Mouse (Mus musculus): ENCODE data around the gene Olfr638.

Gene Olfr638

GRCm38 (mm10) chr7:104026978-104027377, 28.4 kb downstream of the Olfr638 start:
- Histone ChIP-seq H3K36me3 (ENCODE audit: insufficient read depth, low read length) (no peaks in the 10 kb centered on the region), H3K9me3 (ENCODE audit: low read length) (no peaks in the 10 kb centered on the region)
- TF ChIP-seq CTCF (conservative IDR thresholded peaks at IDR 0.05; ENCODE audit: low read length) (no peak), NANOG (IDR thresholded peaks at IDR 0.05; ENCODE audit: borderline replicate concordance, low read length) (no peak), POU5F1 (IDR thresholded peaks at IDR 0.05; ENCODE audit: borderline replicate concordance, low read length) (no peak)

GRCm38 (mm10) chr7:104035145-104035544, 36.6 kb downstream of the Olfr638 start, which contains the start of gene Olfr641:
Gene Olfr641, plus strand, starts transcription at chr7:104035445.
- Histone ChIP-seq H3K36me3 (ENCODE audit: insufficient read depth, low read length) (no peaks in the 10 kb centered on the region), H3K27me3 (ENCODE audit: insufficient read depth, low read length) (0 out of 2 replicates have a peak, but pooled peaks cover 3% of the 10 kb centered on the region), H3K4me3 (replicated peaks; ENCODE audit: low read length) (no peak within 1 kb of the TSS; the same call in 1 of the 2 replicates), H3K9me3 (ENCODE audit: low read length) (peaks cover 5% of the 10 kb centered on the region), H3K4me1 (replicated peaks; ENCODE audit: low read depth, low read length) (no peaks in the 10 kb centered on the region)
- TF ChIP-seq POU5F1 (IDR thresholded peaks at IDR 0.05; ENCODE audit: borderline replicate concordance, low read length) (no peak), NANOG (IDR thresholded peaks at IDR 0.05; ENCODE audit: borderline replicate concordance, low read length) (no peak), CTCF (conservative IDR thresholded peaks at IDR 0.05; ENCODE audit: low read length) (no peak)

More at GRCm38 (mm10) chr7:104026978-104027377, 28.4 kb downstream of the Olfr638 start:
- H3K27me3 ChIP-seq (ENCODE audit: insufficient read depth, low read length) = no peaks in the 10 kb centered on the region
- H3K4me3 ChIP-seq (replicated peaks; ENCODE audit: low read length) = no peak overlapping the region
- no peaks in the 10 kb centered on the region for H3K4me1 ChIP-seq (replicated peaks; ENCODE audit: low read depth, low read length)

DNA sequence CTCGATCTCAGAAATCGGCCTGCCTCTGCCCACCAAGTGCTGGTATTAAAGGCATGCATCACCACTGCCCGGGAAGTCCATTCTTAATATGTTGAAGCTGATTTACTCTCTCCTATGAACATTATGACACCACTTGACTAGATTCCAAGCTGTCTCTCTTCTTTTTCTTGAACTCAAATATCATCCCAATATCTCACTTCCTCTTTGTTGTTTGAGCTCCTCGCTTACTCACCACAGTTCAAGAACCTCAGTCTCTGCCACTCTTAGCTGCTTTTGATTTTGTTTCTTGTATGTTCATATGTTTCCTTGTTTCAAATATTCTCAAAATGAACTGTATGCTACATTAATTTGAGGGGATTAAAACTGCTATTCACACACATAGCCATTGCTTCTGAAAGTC, 52.2 kb downstream of the Olfr638 start:
- Histone ChIP-seq H3K27me3 (ENCODE audit: insufficient read depth, low read length) (no peaks in the 10 kb centered on the region), H3K4me1 (replicated peaks; ENCODE audit: low read depth, low read length) (no peaks in the 10 kb centered on the region), H3K4me3 (replicated peaks; ENCODE audit: low read length) (no peak overlapping the region), H3K9me3 (ENCODE audit: low read length) (no peaks in the 10 kb centered on the region), H3K36me3 (ENCODE audit: insufficient read depth, low read length) (no peaks in the 10 kb centered on the region)
- TF ChIP-seq NANOG (IDR thresholded peaks at IDR 0.05; ENCODE audit: borderline replicate concordance, low read length) (no peak), POU5F1 (IDR thresholded peaks at IDR 0.05; ENCODE audit: borderline replicate concordance, low read length) (no peak), CTCF (conservative IDR thresholded peaks at IDR 0.05; ENCODE audit: low read length) (no peak)

DNA sequence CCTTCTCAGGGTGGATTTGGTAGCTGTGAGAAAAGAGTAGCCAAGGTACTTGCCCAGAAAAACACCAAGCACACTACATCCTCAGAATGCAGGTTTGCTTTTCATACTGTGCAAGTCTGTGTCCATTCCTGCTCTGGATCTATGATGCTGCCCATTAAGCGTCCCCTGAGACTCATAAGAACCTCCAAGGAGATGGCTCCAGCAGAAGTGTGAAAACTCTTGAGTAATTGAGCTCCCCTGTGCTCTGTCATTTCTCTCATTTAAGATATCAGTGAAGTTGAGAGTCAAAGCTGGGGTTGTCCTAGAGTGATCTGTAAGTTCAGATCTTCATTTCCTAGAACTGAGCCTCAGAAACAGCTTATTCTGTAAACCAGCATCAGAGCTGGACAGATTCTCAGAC, 54.0 kb downstream of the Olfr638 start, which contains the start of gene Olfr642:
Gene Olfr642, minus strand, starts transcription at position 101 of the 400 bp plus-strand sequence.
- no peaks in the 10 kb centered on the region for H3K36me3 ChIP-seq (ENCODE audit: insufficient read depth, low read length)
- H3K4me1 ChIP-seq (replicated peaks; ENCODE audit: low read depth, low read length) = no peaks in the 10 kb centered on the region
- H3K9me3 ChIP-seq (ENCODE audit: low read length) = no peaks in the 10 kb centered on the region
- no peaks in the 10 kb centered on the region for H3K27me3 ChIP-seq (ENCODE audit: insufficient read depth, low read length)
- H3K4me3 ChIP-seq (replicated peaks; ENCODE audit: low read length) = no peak within 1 kb of the TSS
- no peak for TF ChIP-seq POU5F1 (IDR thresholded peaks at IDR 0.05; ENCODE audit: borderline replicate concordance, low read length)
- TF ChIP-seq NANOG (IDR thresholded peaks at IDR 0.05; ENCODE audit: borderline replicate concordance, low read length) = no peak
- no peak for TF ChIP-seq CTCF (conservative IDR thresholded peaks at IDR 0.05; ENCODE audit: low read length)
